ENCODE assay signal across 38 mouse cellular contexts in genomic region chr14:32190627-32191391, GRCm38 (mm10). TPM values are rescaled to one million over a fixed set of nuclear protein-coding genes. Genes with fewer than 3 reads are reported as not detected.
DNase-seq lines count a peak whose midpoint lies in the region; ATAC-seq lines count a peak whose summit lies in the region.
"Had no signal": no experiment of that assay in that cellular context is flagged by ENCODE, and none has a peak within 500 bp of the region (broad histone marks: within the 10 kb centered on the region; RNA-seq: fewer than 3 reads in every experiment).

No protein-coding gene starts in this region.

- no peak overlapping the region for H3K9ac ChIP-seq in intestine, embryonic 15.5 days
- no peak overlapping the region for H3K9ac ChIP-seq in liver, embryonic 16.5 days (ENCODE audit: low read depth, low read length)
- H3K9ac ChIP-seq: embryonic facial prominence, embryonic 15.5 days; forebrain, embryonic 12.5 days; heart, embryonic 12.5 days; hindbrain, embryonic 14.5 days; neural tube, embryonic 15.5 days had no signal

- H3K9me3 ChIP-seq in intestine, embryonic 15.5 days = no peaks in the 10 kb centered on the region
- no peaks in the 10 kb centered on the region for H3K9me3 ChIP-seq in liver, embryonic 16.5 days (replicated peaks; ENCODE audit: control insufficient read depth, low read length)
- H3K9me3 ChIP-seq: embryonic facial prominence, embryonic 10.5 days; embryonic facial prominence, embryonic 15.5 days; forebrain, embryonic 12.5 days; heart, embryonic 12.5 days; neural tube, embryonic 15.5 days had no signal

- DNase-seq in heart, adult 11 months = peak; percentile 84
- no peak for DNase-seq in heart, postnatal 36 days
- DNase-seq in adrenal gland, postnatal 14 days = peak; percentile 24
- no peak for DNase-seq in retina, embryonic 14.5 days (ENCODE audit: low spot score)
- no peak for DNase-seq in layer of hippocampus, adult 9-11 months
- no peak for DNase-seq in kidney, postnatal 4 days
- DNase-seq: B cell, adult 2 months; cerebellum, adult 8-10 months; cerebellum, postnatal 25 days; gastrocnemius, postnatal 36 days; heart, adult 2 months; kidney, adult 9 months; kidney, postnatal 10 days; left cerebral cortex, postnatal 4 days; lung, adult 2 months; lung, postnatal 10 days; midbrain, embryonic 14.5 days; right cerebral cortex, adult 18-20 months had no signal

- H3K27ac ChIP-seq in intestine, embryonic 15.5 days = no peak overlapping the region
- peak overlapping the region; percentile 60 for H3K27ac ChIP-seq in liver, embryonic 16.5 days (ENCODE audit: low read length)
- H3K27ac ChIP-seq: embryonic facial prominence, embryonic 10.5 days; embryonic facial prominence, embryonic 15.5 days; forebrain, embryonic 12.5 days; heart, adult 2 months; hindbrain, embryonic 14.5 days; macrophage; neural tube, embryonic 15.5 days had no signal

- no peak overlapping the region for H3K4me2 ChIP-seq in intestine, embryonic 15.5 days (replicated peaks)
- no peak overlapping the region for H3K4me2 ChIP-seq in liver, embryonic 16.5 days (ENCODE audit: low read depth, low read length)
- H3K4me2 ChIP-seq: embryonic facial prominence, embryonic 15.5 days; forebrain, embryonic 12.5 days; heart, embryonic 12.5 days; hindbrain, embryonic 14.5 days; neural tube, embryonic 15.5 days had no signal

- H3K4me3 ChIP-seq in intestine, embryonic 15.5 days (replicated peaks) = no peak overlapping the region
- H3K4me3 ChIP-seq in liver, embryonic 16.5 days (ENCODE audit: low read depth, low read length) = no peak overlapping the region
- H3K4me3 ChIP-seq: embryonic facial prominence, embryonic 10.5 days; embryonic facial prominence, embryonic 15.5 days; forebrain, embryonic 12.5 days; heart, adult 2 months; heart, embryonic 12.5 days; neural tube, embryonic 15.5 days had no signal

- no peaks in the 10 kb centered on the region for H3K27me3 ChIP-seq in intestine, embryonic 15.5 days (replicated peaks)
- H3K27me3 ChIP-seq in liver, embryonic 16.5 days (ENCODE audit: control insufficient read depth, insufficient read depth, low read depth, low read length) = no peaks in the 10 kb centered on the region
- H3K27me3 ChIP-seq: embryonic facial prominence, embryonic 15.5 days; forebrain, embryonic 12.5 days; heart, embryonic 12.5 days; neural tube, embryonic 15.5 days had no signal

- H3K36me3 ChIP-seq in intestine, embryonic 15.5 days = peaks cover 7% of the 10 kb centered on the region
- H3K36me3 ChIP-seq in liver, embryonic 16.5 days (ENCODE audit: control insufficient read depth, insufficient read depth) = peaks cover 37% of the 10 kb centered on the region

- H3K4me1 ChIP-seq in intestine, embryonic 15.5 days (replicated peaks) = no peaks in the 10 kb centered on the region
- H3K4me1 ChIP-seq in liver, embryonic 16.5 days (ENCODE audit: control insufficient read depth, low read depth, low read length) = peaks cover 4% of the 10 kb centered on the region
- H3K4me1 ChIP-seq: embryonic facial prominence, embryonic 10.5 days; embryonic facial prominence, embryonic 15.5 days; forebrain, embryonic 12.5 days; neural tube, embryonic 15.5 days had no signal

- peak; percentile 89 for ATAC-seq in intestine, embryonic 15.5 days
- ATAC-seq in liver, embryonic 16.5 days (ENCODE audit: low read depth) = peak; percentile 81
- ATAC-seq: inflammation-experienced regulatory T-cells, adult 6 months had no signal

- WGBS in intestine, embryonic 15.5 days = 62% methylated on average over 6 of the region's 6 CpGs
- 75% methylated on average over 6 of the region's 6 CpGs for WGBS in liver, embryonic 16.5 days (ENCODE audit: insufficient replicate concordance)

- intact Hi-C loops in heart, postnatal 36 days (cut with DNase I) = loop anchor here (2.0 kb wide), 1 partner anchor 68 kb away; no protein-coding TSS in a partner anchor

RNA-seq across cellular contexts. Expression of gene Timm23, which starts 10.9 kb away (rescaled TPM):
- 100 to 1,000 TPM; 218 to 234 TPM for total RNA-seq in heart, postnatal 36 days (2021)
- total RNA-seq in adrenal gland, postnatal 14 days (2021) = 260 and 274 TPM in 2 replicates
- polyA plus RNA-seq in intestine, embryonic 15.5 days (2015; fragmentation: Nextera tagmentation; extraction: Ambion mirVana) = 335 and 338 TPM in 2 replicates
- 147 and 154 TPM in 2 replicates for polyA plus RNA-seq in liver, embryonic 16.5 days (2015; fragmentation: Nextera tagmentation; extraction: Ambion mirVana)

RNA-seq across cellular contexts. Expression of gene Parg, which starts 10.9 kb away (rescaled TPM):
- total RNA-seq in heart, postnatal 36 days (2021) = 10 to 100 TPM; 17.4 to 19.9 TPM
- total RNA-seq in adrenal gland, postnatal 14 days (2021) = 54.4 and 59.0 TPM in 2 replicates
- polyA plus RNA-seq in intestine, embryonic 15.5 days (2015; fragmentation: Nextera tagmentation; extraction: Ambion mirVana) = 35.9 and 37.0 TPM in 2 replicates
- 11.6 and 11.8 TPM in 2 replicates for polyA plus RNA-seq in liver, embryonic 16.5 days (2015; fragmentation: Nextera tagmentation; extraction: Ambion mirVana)

RNA-seq across cellular contexts. Expression of gene Ncoa4, which starts 31.1 kb away (rescaled TPM):
- total RNA-seq in heart, postnatal 36 days (2021) = 100 to 1,000 TPM; 124 to 126 TPM
- total RNA-seq in adrenal gland, postnatal 14 days (2021) = 175 and 198 TPM in 2 replicates
- polyA plus RNA-seq in intestine, embryonic 15.5 days (2015; fragmentation: Nextera tagmentation; extraction: Ambion mirVana) = 164 and 166 TPM in 2 replicates
- polyA plus RNA-seq in liver, embryonic 16.5 days (2015; fragmentation: Nextera tagmentation; extraction: Ambion mirVana) = 355 and 363 TPM in 2 replicates

RNA-seq across cellular contexts. Expression of gene Msmb, which starts 49.0 kb away (rescaled TPM):
- not detected for total RNA-seq in heart, postnatal 36 days (2021)
- not detected in 2 replicates for total RNA-seq in adrenal gland, postnatal 14 days (2021)
- not detected in 2 replicates for polyA plus RNA-seq in intestine, embryonic 15.5 days (2015; fragmentation: Nextera tagmentation; extraction: Ambion mirVana)
- 0.49 TPM in 1 of 2 replicates, not detected in the other for polyA plus RNA-seq in liver, embryonic 16.5 days (2015; fragmentation: Nextera tagmentation; extraction: Ambion mirVana)
- total RNA-seq: gastrocnemius, postnatal 36 days; heart, adult 2 months; hematopoietic stem cell, adult 5-6 weeks; layer of hippocampus, adult 18-20 months; layer of hippocampus, postnatal 14 days; left cerebral cortex, postnatal 4 days; megakaryocyte-erythroid progenitor cell, adult 5-6 weeks had no signal
- polyA plus RNA-seq: embryonic facial prominence, embryonic 10.5 days; embryonic facial prominence, embryonic 15.5 days; forebrain, embryonic 12.5 days; heart, adult 2 months; heart, embryonic 12.5 days; heart, postnatal 0 days; hindbrain, embryonic 14.5 days; inflammation-experienced regulatory T-cells, adult 6 months; limb, embryonic 14.5 days; lung, adult 2 months; macrophage; midbrain, embryonic 14.5 days; neural tube, embryonic 15.5 days; spleen, adult 2 months; testis, adult 2 months; thymus, postnatal 0 days; urinary bladder, adult 2 months had no signal

Comparison
In these comparisons a context has a peak if more than half of its experiments do, and no peak if none do; other contexts are left out.
1. DNase-seq: peak in heart, adult 11 months (single experiment) and adrenal gland, postnatal 14 days (single experiment); none in heart, postnatal 36 days (0 of 2), retina, embryonic 14.5 days (single experiment), layer of hippocampus, adult 9-11 months (single experiment) and kidney, postnatal 4 days (0 of 2).